Mouse (Mus musculus): Measurements from ENCODE around the gene Pigx. TPM values are rescaled to one million over a fixed set of nuclear protein-coding genes. Genes with fewer than 3 reads are reported as not detected.

Pigx gene
- polyA plus RNA-seq (2014; fragmentation: Nextera tagmentation; extraction: Ambion mirVana) = 136 and 144 TPM in 2 replicates

GRCm38 (mm10) chr16:32099638-32100150 lies at the start of gene Pigx, which contains the start of gene Cep19:
TSS of gene Pigx (minus strand) at chr16:32099740.
TSS of gene Cep19 (plus strand) at chr16:32099800.
- Histone ChIP-seq H3K36me3 (ENCODE audit: control insufficient read depth, insufficient read depth, low read length) (no peaks in the 10 kb centered on the region), H3K27ac (ENCODE audit: low read depth, low read length) (peak within 1 kb of the TSS; percentile 71; the same call in 1 of the 2 replicates), H3K9me3 (ENCODE audit: control insufficient read depth, low read length) (no peaks in the 10 kb centered on the region), H3K9ac (ENCODE audit: low read length) (peak within 1 kb of the TSS; percentile 87), H3K27me3 (ENCODE audit: control insufficient read depth, insufficient read depth, low read length) (no peaks in the 10 kb centered on the region), H3K4me3 (ENCODE audit: low read depth, low read length) (peak within 1 kb of the TSS; percentile 96), H3K4me1 (replicated peaks; ENCODE audit: control insufficient read depth, insufficient read depth, low read length) (peaks cover 5% of the 10 kb centered on the region; the same call in 1 of the 2 replicates), H3K4me2 (ENCODE audit: low read depth, low read length, severe bottlenecking) (peak within 1 kb of the TSS; percentile 77)
- WGBS = 1% methylated on average over 34 of the region's 34 CpGs
- DNase-seq (ENCODE audit: low spot score) (peak; percentile 95), ATAC-seq (replicated peaks; ENCODE audit: low FRiP score) (peak; percentile 98)

- no peak overlapping the region for H3K4me2 ChIP-seq (ENCODE audit: low read depth, low read length, severe bottlenecking)
- no peak overlapping the region for H3K4me3 ChIP-seq (ENCODE audit: low read depth, low read length)
- H3K9ac ChIP-seq (ENCODE audit: low read length) = no peak overlapping the region
- no peaks in the 10 kb centered on the region for H3K4me1 ChIP-seq (replicated peaks; ENCODE audit: control insufficient read depth, insufficient read depth, low read length)
- no peaks in the 10 kb centered on the region for H3K36me3 ChIP-seq (ENCODE audit: control insufficient read depth, insufficient read depth, low read length)
- DNase-seq (ENCODE audit: low spot score) = no peak
- H3K27ac ChIP-seq (ENCODE audit: low read depth, low read length) = no peak overlapping the region
- no peaks in the 10 kb centered on the region for H3K27me3 ChIP-seq (ENCODE audit: control insufficient read depth, insufficient read depth, low read length)
- ATAC-seq (replicated peaks; ENCODE audit: low FRiP score) = no peak
- no peaks in the 10 kb centered on the region for H3K9me3 ChIP-seq (ENCODE audit: control insufficient read depth, low read length)
- 50% methylated on average over 10 of the region's 13 CpGs for WGBS
Observed at GRCm38 (mm10) chr16:32147589-32148207, 48.2 kb upstream of the Pigx start.

DNA sequence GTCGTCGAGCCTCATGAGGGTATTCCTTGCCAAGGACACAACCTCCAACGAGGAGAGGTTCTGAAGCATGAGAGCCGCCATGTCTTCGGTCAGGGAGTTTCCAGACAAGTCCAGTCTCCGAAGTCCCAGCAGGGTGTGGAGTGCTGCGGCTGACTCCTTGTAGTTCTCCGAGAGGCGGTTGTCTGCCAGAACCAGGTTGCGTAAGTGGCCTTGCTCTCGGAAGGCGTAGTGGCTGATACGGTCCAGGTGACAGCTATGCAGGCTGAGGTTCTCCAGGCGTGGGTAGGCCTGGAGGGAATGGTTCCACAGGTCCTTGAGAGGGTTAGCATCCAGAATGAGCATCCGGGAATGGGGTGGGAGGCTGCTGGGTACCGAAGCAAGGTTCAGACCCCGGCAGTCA lies 45.1 kb upstream of the Pigx start:
- no peak overlapping the region for H3K4me2 ChIP-seq (ENCODE audit: low read depth, low read length, severe bottlenecking)
- H3K4me1 ChIP-seq (replicated peaks; ENCODE audit: control insufficient read depth, insufficient read depth, low read length) = no peaks in the 10 kb centered on the region
- 94% methylated on average over 17 of the region's 17 CpGs for WGBS
- no peak overlapping the region for H3K9ac ChIP-seq (ENCODE audit: low read length)
- no peak overlapping the region for H3K27ac ChIP-seq (ENCODE audit: low read depth, low read length)
- ATAC-seq (replicated peaks; ENCODE audit: low FRiP score) (no peak), DNase-seq (ENCODE audit: low spot score) (peak; percentile 42)
- no peaks in the 10 kb centered on the region for H3K27me3 ChIP-seq (ENCODE audit: control insufficient read depth, insufficient read depth, low read length)
- H3K9me3 ChIP-seq (ENCODE audit: control insufficient read depth, low read length) = no peaks in the 10 kb centered on the region
- H3K4me3 ChIP-seq (ENCODE audit: low read depth, low read length) = no peak overlapping the region
- no peaks in the 10 kb centered on the region for H3K36me3 ChIP-seq (ENCODE audit: control insufficient read depth, insufficient read depth, low read length)

GRCm38 (mm10) chr16:32143766-32144165 lies 44.2 kb upstream of the Pigx start:
- DNase-seq (ENCODE audit: low spot score) = peak; percentile 42
- ATAC-seq (replicated peaks; ENCODE audit: low FRiP score) = no peak
- 95% methylated on average over 15 of the region's 15 CpGs for WGBS

GRCm38 (mm10) chr16:32138954-32139353 lies 39.4 kb upstream of the Pigx start:
- no peak overlapping the region for H3K27ac ChIP-seq (ENCODE audit: low read depth, low read length)
- no peak overlapping the region for H3K4me2 ChIP-seq (ENCODE audit: low read depth, low read length, severe bottlenecking)
- H3K36me3 ChIP-seq (ENCODE audit: control insufficient read depth, insufficient read depth, low read length) = no peaks in the 10 kb centered on the region
- 97% methylated on average over 1 of the region's 1 CpGs for WGBS
- H3K27me3 ChIP-seq (ENCODE audit: control insufficient read depth, insufficient read depth, low read length) = no peaks in the 10 kb centered on the region
- H3K4me3 ChIP-seq (ENCODE audit: low read depth, low read length) = no peak overlapping the region
- no peak overlapping the region for H3K9ac ChIP-seq (ENCODE audit: low read length)
- no peaks in the 10 kb centered on the region for H3K4me1 ChIP-seq (replicated peaks; ENCODE audit: control insufficient read depth, insufficient read depth, low read length)
- no peak for ATAC-seq (replicated peaks; ENCODE audit: low FRiP score)
- no peaks in the 10 kb centered on the region for H3K9me3 ChIP-seq (ENCODE audit: control insufficient read depth, low read length)
- DNase-seq (ENCODE audit: low spot score) = no peak

More at GRCm38 (mm10) chr16:32143766-32144165, 44.2 kb upstream of the Pigx start:
- Histone ChIP-seq H3K4me3 (ENCODE audit: low read depth, low read length) (no peak overlapping the region), H3K36me3 (ENCODE audit: control insufficient read depth, insufficient read depth, low read length) (no peaks in the 10 kb centered on the region), H3K27ac (ENCODE audit: low read depth, low read length) (no peak overlapping the region), H3K4me2 (ENCODE audit: low read depth, low read length, severe bottlenecking) (no peak overlapping the region), H3K27me3 (ENCODE audit: control insufficient read depth, insufficient read depth, low read length) (no peaks in the 10 kb centered on the region), H3K9me3 (ENCODE audit: control insufficient read depth, low read length) (no peaks in the 10 kb centered on the region), H3K4me1 (replicated peaks; ENCODE audit: control insufficient read depth, insufficient read depth, low read length) (no peaks in the 10 kb centered on the region), H3K9ac (ENCODE audit: low read length) (no peak overlapping the region)

GRCm38 (mm10) chr16:32135842-32136357 lies 36.4 kb upstream of the Pigx start:
- DNase-seq (ENCODE audit: low spot score) (peak; percentile 16), ATAC-seq (replicated peaks; ENCODE audit: low FRiP score) (no peak)
- H3K4me3 ChIP-seq (ENCODE audit: low read depth, low read length) = no peak overlapping the region
- H3K9ac ChIP-seq (ENCODE audit: low read length) = no peak overlapping the region
- no peaks in the 10 kb centered on the region for H3K27me3 ChIP-seq (ENCODE audit: control insufficient read depth, insufficient read depth, low read length)
- 82% methylated on average over 7 of the region's 7 CpGs for WGBS
- H3K27ac ChIP-seq (ENCODE audit: low read depth, low read length) = no peak overlapping the region
- H3K4me2 ChIP-seq (ENCODE audit: low read depth, low read length, severe bottlenecking) = no peak overlapping the region
- no peaks in the 10 kb centered on the region for H3K36me3 ChIP-seq (ENCODE audit: control insufficient read depth, insufficient read depth, low read length)
- H3K4me1 ChIP-seq (replicated peaks; ENCODE audit: control insufficient read depth, insufficient read depth, low read length) = no peaks in the 10 kb centered on the region
- no peaks in the 10 kb centered on the region for H3K9me3 ChIP-seq (ENCODE audit: control insufficient read depth, low read length)

GRCm38 (mm10) chr16:32133148-32133547 lies 33.6 kb upstream of the Pigx start:
- no peaks in the 10 kb centered on the region for H3K4me1 ChIP-seq (replicated peaks; ENCODE audit: control insufficient read depth, insufficient read depth, low read length)
- no peak overlapping the region for H3K4me3 ChIP-seq (ENCODE audit: low read depth, low read length)
- no peak overlapping the region for H3K4me2 ChIP-seq (ENCODE audit: low read depth, low read length, severe bottlenecking)
- WGBS = 79% methylated on average over 3 of the region's 3 CpGs
- H3K9ac ChIP-seq (ENCODE audit: low read length) = no peak overlapping the region
- no peaks in the 10 kb centered on the region for H3K9me3 ChIP-seq (ENCODE audit: control insufficient read depth, low read length)
- H3K27ac ChIP-seq (ENCODE audit: low read depth, low read length) = no peak overlapping the region
- no peaks in the 10 kb centered on the region for H3K36me3 ChIP-seq (ENCODE audit: control insufficient read depth, insufficient read depth, low read length)
- ATAC-seq (replicated peaks; ENCODE audit: low FRiP score) = no peak
- DNase-seq (ENCODE audit: low spot score) = no peak
- no peaks in the 10 kb centered on the region for H3K27me3 ChIP-seq (ENCODE audit: control insufficient read depth, insufficient read depth, low read length)

DNA sequence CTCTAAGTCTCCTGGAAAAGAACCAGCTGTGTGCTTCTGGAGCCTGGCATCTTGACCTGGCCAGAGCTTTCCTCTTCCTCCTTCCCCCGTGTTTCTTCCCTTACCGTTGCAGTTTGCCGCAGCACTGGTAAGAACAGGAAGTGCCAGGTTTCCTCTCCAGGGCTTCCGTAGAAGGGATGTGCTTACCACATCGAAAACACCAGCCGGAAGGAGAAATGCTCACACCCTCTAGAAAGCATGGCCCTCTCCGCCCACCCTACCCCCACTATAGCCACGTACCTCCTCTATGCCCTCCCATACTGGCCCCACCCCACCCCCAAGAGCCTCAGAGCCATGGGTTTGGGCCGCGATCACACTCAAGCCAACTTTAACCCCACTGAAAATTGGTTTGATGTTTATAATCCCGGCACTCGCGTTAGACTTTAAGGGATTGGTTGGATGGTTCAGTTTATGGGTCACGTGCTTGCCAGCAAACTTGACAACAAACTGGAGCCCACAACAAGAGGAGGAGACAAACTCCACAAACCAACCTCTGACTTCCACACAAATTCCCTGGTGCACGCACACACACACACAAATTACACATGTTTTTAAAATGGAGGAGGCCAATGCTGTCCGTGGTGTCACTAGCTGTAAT lies 30.8 kb upstream of the Pigx start:
- no peaks in the 10 kb centered on the region for H3K36me3 ChIP-seq (ENCODE audit: control insufficient read depth, insufficient read depth, low read length)
- H3K4me1 ChIP-seq (replicated peaks; ENCODE audit: control insufficient read depth, insufficient read depth, low read length) = no peaks in the 10 kb centered on the region
- no peak overlapping the region for H3K4me2 ChIP-seq (ENCODE audit: low read depth, low read length, severe bottlenecking)
- no peak overlapping the region for H3K27ac ChIP-seq (ENCODE audit: low read depth, low read length)
- no peaks in the 10 kb centered on the region for H3K9me3 ChIP-seq (ENCODE audit: control insufficient read depth, low read length)
- no peaks in the 10 kb centered on the region for H3K27me3 ChIP-seq (ENCODE audit: control insufficient read depth, insufficient read depth, low read length)
- WGBS = 77% methylated on average over 16 of the region's 16 CpGs
- no peak overlapping the region for H3K9ac ChIP-seq (ENCODE audit: low read length)
- ATAC-seq (replicated peaks; ENCODE audit: low FRiP score) (no peak), DNase-seq (ENCODE audit: low spot score) (no peak)
- H3K4me3 ChIP-seq (ENCODE audit: low read depth, low read length) = no peak overlapping the region
